Mouse (Mus musculus) erythroblast, embryonic 14.5 days (primary cell): ENCODE results near the gene Rnaset2a.

Experiments used
- GATA1 ChIP-seq: IDR thresholded peaks from 2 replicates; pipeline ENCODE4 v1.6.1; 2012; ENCODE audit warnings: low read length, inconsistent platforms, mixed read lengths
- TAL1 ChIP-seq: IDR thresholded peaks from 3 replicates; pipeline ENCODE4 v1.6.1; 2012; ENCODE audit warnings: low read length, inconsistent platforms, mixed read lengths

- TF ChIP-seq GATA1, result no peak
- no peak for TF ChIP-seq TAL1
These were observed 35.9 kb upstream of the Rnaset2a start for GRCm38 (mm10) chr17:8183815-8184214.
